Mouse (Mus musculus) R1 (cell line): ENCODE measurements around the gene Cep350.

ENCODE experiments used
- DNase-seq: peaks from one replicate; pipeline ENCODE4 v3.0.0-alpha.2; 2018; ENCODE audit warnings: low read depth, low spot score

Gene Cep350

DNA sequence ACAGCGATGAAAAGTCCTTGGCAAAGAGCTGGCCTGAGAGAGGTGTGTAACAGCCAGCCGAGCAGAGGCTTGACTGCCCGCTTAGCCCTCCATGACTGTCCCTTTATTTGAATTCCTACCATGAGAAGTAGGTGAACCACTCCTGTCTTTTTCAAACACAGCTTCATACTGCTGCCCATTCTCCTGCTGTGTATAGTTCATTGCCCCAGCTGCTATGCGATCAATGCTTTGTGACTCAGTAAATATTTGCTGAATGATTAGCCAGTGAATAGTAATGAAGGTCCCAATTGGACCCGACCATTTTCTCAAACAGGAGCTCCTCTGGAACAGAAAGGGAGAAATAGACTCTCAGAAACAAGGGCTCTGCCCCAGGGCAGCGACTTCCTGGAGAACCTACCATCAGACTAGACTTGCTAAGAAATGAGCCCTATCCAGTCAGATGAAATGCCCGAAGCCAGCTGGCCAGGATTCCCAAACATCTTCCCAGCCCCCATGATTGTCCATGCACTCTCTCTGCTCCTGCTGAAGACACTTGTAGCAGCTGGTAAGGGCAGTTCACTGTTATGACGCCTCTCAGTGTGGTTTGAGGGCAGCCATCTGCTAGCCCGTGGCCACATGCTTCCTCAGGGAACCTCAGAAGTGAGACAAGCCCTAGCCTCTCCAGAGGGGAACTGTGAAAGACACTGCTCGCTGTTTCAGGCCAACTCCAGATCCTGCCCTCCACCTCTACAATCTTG lies 163.2 kb downstream of the Cep350 start:
- no peak for DNase-seq

DNA sequence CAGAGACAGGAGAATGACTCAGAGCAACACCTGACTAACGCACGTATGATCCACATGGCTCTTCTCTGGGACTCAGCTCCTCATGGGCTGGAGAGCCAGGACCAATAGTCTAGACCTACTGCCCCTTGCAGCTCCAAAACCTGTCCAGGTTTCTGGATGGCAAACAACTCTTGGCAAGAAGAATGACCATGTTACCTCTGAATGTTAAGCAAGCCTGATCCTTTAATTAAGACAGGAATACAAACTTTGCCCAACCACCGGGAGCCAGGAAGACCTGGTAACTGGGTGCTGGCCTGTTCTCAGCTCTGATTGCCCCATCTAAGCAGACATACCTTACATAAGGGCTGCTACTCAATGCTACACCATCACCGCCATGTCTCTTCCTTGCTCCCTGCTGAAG lies 164.8 kb downstream of the Cep350 start:
- no peak for DNase-seq

DNA sequence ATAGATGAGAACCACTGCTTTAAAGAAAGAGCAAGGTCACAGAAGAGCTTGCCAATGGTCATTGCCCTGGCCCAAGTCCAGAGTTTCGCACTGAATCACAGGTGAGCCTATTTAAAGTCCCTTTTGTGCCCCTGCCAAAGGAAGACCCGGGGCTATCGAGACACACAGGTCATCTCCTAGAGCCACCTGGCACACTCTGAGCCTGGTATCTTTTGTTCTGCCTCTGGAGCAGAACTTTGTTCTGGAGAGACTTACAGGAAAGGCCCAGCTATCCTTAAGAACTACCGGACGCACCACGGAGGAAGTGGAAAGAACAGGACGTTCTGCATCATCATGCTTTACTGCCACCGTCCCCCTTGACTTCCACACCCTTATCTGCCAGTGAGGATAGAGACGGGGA lies 167.4 kb downstream of the Cep350 start:
- no peak for DNase-seq

DNA sequence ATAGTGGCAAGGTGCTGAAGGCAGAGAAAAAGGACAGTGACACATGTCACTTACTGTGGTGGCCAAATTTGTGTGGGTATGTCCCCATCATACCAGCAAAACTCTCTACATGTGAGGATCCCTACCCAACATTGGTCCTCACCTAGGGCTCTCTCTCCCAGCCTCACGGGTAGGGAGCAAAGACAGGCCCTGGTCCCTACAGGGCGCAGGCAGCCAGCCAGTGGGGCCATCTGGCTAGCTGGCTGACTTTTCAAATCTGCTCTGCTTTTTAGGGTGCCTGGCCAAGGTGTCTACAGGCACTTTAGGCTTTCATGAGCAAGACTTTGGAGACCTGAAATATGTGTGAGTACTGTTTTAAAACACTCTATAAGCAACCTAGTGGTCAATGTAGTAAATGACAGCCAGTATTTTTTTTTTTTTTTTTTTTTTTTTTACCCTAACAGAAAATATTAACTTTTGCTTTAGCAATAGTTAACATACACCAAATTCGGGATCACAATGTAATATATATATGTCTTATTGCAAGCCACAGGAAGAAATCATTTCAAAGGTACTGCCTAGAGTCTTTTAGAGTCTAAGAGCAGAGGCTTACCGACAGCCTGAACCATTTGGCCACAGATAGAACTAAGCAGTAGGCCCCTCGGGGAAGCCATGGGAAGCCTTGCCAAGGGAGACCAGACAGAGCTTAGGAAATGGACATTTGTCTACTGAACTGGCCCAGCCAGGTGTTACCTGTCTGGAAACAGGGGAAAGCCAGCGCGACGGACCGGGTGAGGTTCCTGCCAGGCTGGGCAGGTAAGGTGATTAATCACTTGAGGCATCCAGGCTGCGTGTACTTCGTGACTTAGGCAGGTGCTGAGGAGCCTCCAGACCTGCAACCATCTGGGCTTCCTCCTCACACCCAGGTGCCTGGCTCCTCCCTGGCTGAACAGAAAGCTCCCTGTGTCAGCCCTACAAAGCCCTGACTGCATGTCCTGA lies 171.8 kb downstream of the Cep350 start:
- no peak for DNase-seq

DNA sequence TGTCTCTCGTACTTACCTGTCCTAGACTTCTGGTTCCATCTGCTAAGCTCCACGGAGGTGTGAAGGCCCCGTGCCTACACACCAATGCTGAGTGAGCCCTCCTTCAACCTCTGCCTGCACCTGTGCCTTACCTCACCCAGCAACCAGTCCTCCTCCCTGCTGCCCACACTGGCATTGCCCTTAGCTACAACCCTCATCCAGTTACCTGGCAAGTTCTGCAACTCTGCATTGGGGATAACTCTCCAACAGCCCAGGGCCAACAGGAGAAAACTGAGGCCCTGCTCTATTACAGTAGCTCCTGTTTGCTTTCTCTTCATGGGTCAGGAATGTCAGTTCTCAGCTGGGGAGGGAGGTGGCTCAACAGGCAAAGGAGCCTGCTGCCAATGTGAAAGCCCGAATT lies 175.1 kb downstream of the Cep350 start:
- no peak for DNase-seq

DNA sequence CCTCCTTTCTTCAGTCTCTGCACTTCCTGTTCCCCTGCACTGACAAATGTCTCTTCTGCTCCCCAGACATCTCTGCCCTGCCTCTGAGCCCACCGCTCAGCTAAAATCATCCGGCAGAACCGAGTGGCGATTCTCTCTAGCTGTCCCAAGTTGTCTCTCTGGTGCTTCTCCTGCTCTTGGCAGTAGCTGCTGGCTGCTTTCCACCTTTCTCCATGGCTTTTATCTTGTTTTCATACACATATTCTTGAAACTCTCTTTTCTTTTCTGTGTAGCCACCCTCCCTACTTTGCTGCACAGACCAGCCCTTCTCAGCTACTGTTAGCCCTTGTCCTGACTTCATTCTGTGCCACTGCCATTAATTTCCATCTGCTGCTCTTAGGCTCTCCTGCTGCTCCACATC lies 175.6 kb downstream of the Cep350 start:
- no peak for DNase-seq

DNA sequence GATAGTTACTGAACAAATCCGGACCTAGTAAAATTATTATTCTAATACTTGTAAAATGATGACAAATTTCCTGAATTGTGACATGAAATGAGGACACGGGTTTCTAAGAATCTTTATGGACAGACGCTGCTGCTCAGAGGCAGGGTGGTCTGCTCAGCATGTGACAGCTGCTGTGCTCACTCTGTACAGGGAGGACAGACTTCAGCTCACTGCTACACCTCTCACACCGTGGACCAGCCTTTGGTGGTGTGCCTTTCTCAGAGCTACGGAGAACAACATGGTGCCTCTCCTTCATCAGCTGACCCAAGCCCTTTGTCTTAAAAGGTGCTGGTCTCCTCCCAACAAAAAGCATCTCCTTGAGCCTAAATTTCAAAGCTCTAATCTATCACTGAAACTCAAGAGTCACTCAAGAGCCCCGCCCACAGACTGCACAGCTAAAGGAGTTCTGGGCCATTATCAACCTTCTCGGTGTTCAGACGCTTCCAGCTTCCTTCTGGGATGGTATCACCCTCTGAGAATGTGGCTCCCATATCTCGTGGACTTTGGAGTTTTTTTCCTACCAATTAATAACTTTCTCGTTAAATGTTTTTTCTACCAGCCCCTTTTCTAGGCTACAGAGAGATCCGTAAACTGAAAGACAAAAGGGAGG lies 176.2 kb downstream of the Cep350 start:
- DNase-seq, result no peak

DNA sequence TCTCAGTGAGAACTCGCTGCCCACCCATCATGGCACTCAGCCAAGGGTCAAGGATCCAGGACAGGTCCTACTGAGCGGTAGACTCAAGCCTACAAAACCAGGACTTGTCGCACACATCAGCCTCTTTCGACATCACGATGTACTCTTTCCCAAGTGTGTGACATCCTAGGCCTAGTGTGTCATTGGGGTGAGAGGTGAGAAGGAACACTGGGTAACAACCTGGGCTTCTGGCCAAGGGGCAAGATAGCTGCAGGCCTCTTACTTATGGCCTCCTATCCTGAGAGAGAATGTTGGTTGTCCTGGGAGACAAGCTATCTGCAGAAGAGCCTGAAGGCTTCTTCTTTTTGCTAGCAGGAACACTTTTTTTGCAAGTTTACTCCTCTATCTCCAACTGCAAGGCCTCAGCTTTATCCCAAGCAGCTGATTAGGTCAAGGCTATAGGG lies 177.2 kb downstream of the Cep350 start:
- DNase-seq, result no peak
